Mouse (Mus musculus) neural tube, embryonic 12.5 days (tissue): ENCODE measurements around the gene Tmem231. TPM values are rescaled to one million over a fixed set of nuclear protein-coding genes. Genes with fewer than 3 reads are reported as not detected.

Experiments
- ATAC-seq: fragments of 200-750 bp; cut with Nextera tagmentation; 2 replicates; pipeline ENCODE4 v1.8.0; 2017; ENCODE audit warnings: low read depth, mild to moderate bottlenecking, moderate TSS enrichment, moderate library complexity; ENCODE audit not compliant: low FRiP score
- H3K27ac ChIP-seq: fragments of 300-500 bp; sonication (generic); 2 replicates; pipeline ENCODE4 v1.5.1; 2016
- H3K27me3 ChIP-seq: fragments of 300-500 bp; sonication (generic); replicated peaks from 2 replicates; pipeline ENCODE4 v1.6.1; 2016; ENCODE audit warnings: mild to moderate bottlenecking
- H3K36me3 ChIP-seq: fragments of 300-500 bp; sonication (generic); 2 replicates; pipeline ENCODE4 v1.6.1; 2016; ENCODE audit warnings: mild to moderate bottlenecking
- H3K4me1 ChIP-seq: fragments of 300-500 bp; sonication (generic); 2 replicates; pipeline ENCODE4 v1.6.1; 2016
- H3K4me2 ChIP-seq: fragments of 300-500 bp; sonication (generic); replicated peaks from 2 replicates; pipeline ENCODE4 v1.6.1; 2016; ENCODE audit warnings: mild to moderate bottlenecking
- H3K4me3 ChIP-seq: fragments of 300-500 bp; sonication (generic); 2 replicates; pipeline ENCODE4 v1.5.1; 2016
- H3K9ac ChIP-seq: fragments of 300-500 bp; sonication (generic); 2 replicates; pipeline ENCODE4 v1.6.1; 2016; ENCODE audit warnings: mild to moderate bottlenecking
- H3K9me3 ChIP-seq: fragments of 300-500 bp; sonication (generic); 2 replicates; pipeline ENCODE4 v1.6.1; 2016; ENCODE audit warnings: mild to moderate bottlenecking
- WGBS: fragments of 180-500 bp; shearing (Covaris S2); methylation state at CpG from one replicate; pipeline ENCODE4 v1.1.7; 2016; 5-methylcytosine and 5-hydroxymethylcytosine counted together
- polyA plus RNA-seq: library from polyadenylated mRNA; unstranded; fragments of >200 nt; fragmentation: Nextera tagmentation; extraction: Ambion mirVana; gene quantifications from 2 replicates; pipeline ENCODE4 v1.2.1, GENCODE M21; 2016

The Tmem231 gene
- 15.3 and 16.3 TPM in 2 replicates for polyA plus RNA-seq

GRCm38 (mm10) chr8:111933348-111934076, at the start of gene Tmem231:
Gene Tmem231, minus strand, starts transcription at chr8:111933881.
- WGBS = under 1% methylated on average over 53 of the region's 53 CpGs
- Histone ChIP-seq H3K27ac (peak within 1 kb of the TSS; percentile 81), H3K4me3 (peak within 1 kb of the TSS; percentile 81), H3K4me1 (peaks cover 15% of the 10 kb centered on the region), H3K9me3 (no peaks in the 10 kb centered on the region), H3K4me2 (peak within 1 kb of the TSS; percentile 93), H3K27me3 (no peaks in the 10 kb centered on the region), H3K36me3 (no peaks in the 10 kb centered on the region), H3K9ac (peak within 1 kb of the TSS; percentile 84)
- ATAC-seq = peak; percentile 100

GRCm38 (mm10) chr8:111982116-111982515, 48.4 kb upstream of the Tmem231 start:
- Histone ChIP-seq H3K36me3 (peaks cover 37% of the 10 kb centered on the region), H3K27me3 (no peaks in the 10 kb centered on the region), H3K27ac (no peak overlapping the region), H3K9ac (no peak overlapping the region), H3K4me1 (no peaks in the 10 kb centered on the region), H3K4me3 (no peak overlapping the region), H3K9me3 (no peaks in the 10 kb centered on the region), H3K4me2 (no peak overlapping the region)
- 81% methylated on average over 7 of the region's 7 CpGs for WGBS
- ATAC-seq = no peak

GRCm38 (mm10) chr8:111978147-111978546, 44.5 kb upstream of the Tmem231 start:
- Histone ChIP-seq H3K4me1 (no peaks in the 10 kb centered on the region), H3K27me3 (no peaks in the 10 kb centered on the region), H3K9me3 (no peaks in the 10 kb centered on the region), H3K27ac (no peak overlapping the region), H3K9ac (no peak overlapping the region), H3K4me3 (no peak overlapping the region), H3K36me3 (peaks cover 40% of the 10 kb centered on the region), H3K4me2 (no peak overlapping the region)
- no peak for ATAC-seq
- 78% methylated on average over 10 of the region's 10 CpGs for WGBS

GRCm38 (mm10) chr8:111976326-111976725, 42.6 kb upstream of the Tmem231 start:
- H3K9ac ChIP-seq = no peak overlapping the region
- H3K27ac ChIP-seq = no peak overlapping the region
- H3K36me3 ChIP-seq = peaks cover 38% of the 10 kb centered on the region
- no peaks in the 10 kb centered on the region for H3K9me3 ChIP-seq
- 91% methylated on average over 2 of the region's 2 CpGs for WGBS
- H3K4me2 ChIP-seq = no peak overlapping the region
- no peaks in the 10 kb centered on the region for H3K27me3 ChIP-seq
- no peaks in the 10 kb centered on the region for H3K4me1 ChIP-seq
- H3K4me3 ChIP-seq = no peak overlapping the region
- no peak for ATAC-seq

GRCm38 (mm10) chr8:111975706-111976105, 42.0 kb upstream of the Tmem231 start:
- peaks cover 42% of the 10 kb centered on the region for H3K36me3 ChIP-seq
- no peak overlapping the region for H3K9ac ChIP-seq
- H3K9me3 ChIP-seq = no peaks in the 10 kb centered on the region
- no peaks in the 10 kb centered on the region for H3K27me3 ChIP-seq
- no peak overlapping the region for H3K4me2 ChIP-seq
- WGBS = 94% methylated on average over 2 of the region's 2 CpGs
- no peaks in the 10 kb centered on the region for H3K4me1 ChIP-seq
- no peak overlapping the region for H3K4me3 ChIP-seq
- no peak overlapping the region for H3K27ac ChIP-seq
- no peak for ATAC-seq

GRCm38 (mm10) chr8:111974138-111974537, 40.5 kb upstream of the Tmem231 start:
- H3K9ac ChIP-seq = no peak overlapping the region
- no peak overlapping the region for H3K27ac ChIP-seq
- H3K9me3 ChIP-seq = no peaks in the 10 kb centered on the region
- ATAC-seq = no peak
- H3K36me3 ChIP-seq = peaks cover 39% of the 10 kb centered on the region
- WGBS = 96% methylated on average over 12 of the region's 12 CpGs
- H3K4me3 ChIP-seq = no peak overlapping the region
- H3K27me3 ChIP-seq = no peaks in the 10 kb centered on the region
- no peaks in the 10 kb centered on the region for H3K4me1 ChIP-seq
- H3K4me2 ChIP-seq = no peak overlapping the region

- Histone ChIP-seq H3K4me2 (no peak overlapping the region), H3K27ac (no peak overlapping the region), H3K9ac (no peak overlapping the region), H3K9me3 (no peaks in the 10 kb centered on the region), H3K4me1 (no peaks in the 10 kb centered on the region), H3K27me3 (no peaks in the 10 kb centered on the region), H3K4me3 (no peak overlapping the region), H3K36me3 (peaks cover 29% of the 10 kb centered on the region)
- no peak for ATAC-seq
- WGBS = 32% methylated on average over 5 of the region's 5 CpGs
Observed at GRCm38 (mm10) chr8:111968991-111969390, 35.3 kb upstream of the Tmem231 start.

GRCm38 (mm10) chr8:111968541-111968940, 34.9 kb upstream of the Tmem231 start:
- ATAC-seq = no peak
- H3K27me3 ChIP-seq = no peaks in the 10 kb centered on the region
- H3K4me2 ChIP-seq = no peak overlapping the region
- no peak overlapping the region for H3K4me3 ChIP-seq
- no peaks in the 10 kb centered on the region for H3K9me3 ChIP-seq
- no peak overlapping the region for H3K27ac ChIP-seq
- peaks cover 24% of the 10 kb centered on the region for H3K36me3 ChIP-seq
- H3K4me1 ChIP-seq = no peaks in the 10 kb centered on the region
- no peak overlapping the region for H3K9ac ChIP-seq
- WGBS = 88% methylated on average over 10 of the region's 10 CpGs

GRCm38 (mm10) chr8:111967246-111967870, 33.7 kb upstream of the Tmem231 start:
- no peaks in the 10 kb centered on the region for H3K9me3 ChIP-seq
- H3K36me3 ChIP-seq = peaks cover 17% of the 10 kb centered on the region
- no peak overlapping the region for H3K4me3 ChIP-seq
- no peak overlapping the region for H3K9ac ChIP-seq
- no peak for ATAC-seq
- H3K4me2 ChIP-seq = no peak overlapping the region
- H3K4me1 ChIP-seq = no peaks in the 10 kb centered on the region
- H3K27me3 ChIP-seq = no peaks in the 10 kb centered on the region
- H3K27ac ChIP-seq = no peak overlapping the region
- WGBS = 89% methylated on average over 5 of the region's 5 CpGs

- Histone ChIP-seq H3K36me3 (peaks cover 11% of the 10 kb centered on the region; the same call in 1 of the 2 replicates), H3K9ac (no peak overlapping the region), H3K27me3 (no peaks in the 10 kb centered on the region), H3K9me3 (no peaks in the 10 kb centered on the region), H3K4me1 (no peaks in the 10 kb centered on the region), H3K4me2 (no peak overlapping the region), H3K27ac (no peak overlapping the region), H3K4me3 (no peak overlapping the region)
- 76% methylated on average over 7 of the region's 7 CpGs for WGBS
- ATAC-seq = no peak
Observed at GRCm38 (mm10) chr8:111964849-111965561, 31.3 kb upstream of the Tmem231 start.

GRCm38 (mm10) chr8:111964351-111964750, 30.7 kb upstream of the Tmem231 start:
- no peaks in the 10 kb centered on the region for H3K9me3 ChIP-seq
- H3K9ac ChIP-seq = no peak overlapping the region
- H3K4me1 ChIP-seq = no peaks in the 10 kb centered on the region
- no peak overlapping the region for H3K4me3 ChIP-seq
- no peak overlapping the region for H3K4me2 ChIP-seq
- peaks cover 11% of the 10 kb centered on the region; the same call in 1 of the 2 replicates for H3K36me3 ChIP-seq
- no peak for ATAC-seq
- 61% methylated on average over 5 of the region's 5 CpGs for WGBS
- H3K27ac ChIP-seq = no peak overlapping the region
- H3K27me3 ChIP-seq = no peaks in the 10 kb centered on the region

- WGBS = 81% methylated on average over 4 of the region's 4 CpGs
- H3K27ac ChIP-seq = no peak overlapping the region
- peaks cover 11% of the 10 kb centered on the region; the same call in 1 of the 2 replicates for H3K36me3 ChIP-seq
- H3K4me1 ChIP-seq = no peaks in the 10 kb centered on the region
- H3K4me2 ChIP-seq = no peak overlapping the region
- no peaks in the 10 kb centered on the region for H3K27me3 ChIP-seq
- no peaks in the 10 kb centered on the region for H3K9me3 ChIP-seq
- H3K4me3 ChIP-seq = no peak overlapping the region
- no peak overlapping the region for H3K9ac ChIP-seq
- ATAC-seq = no peak
Observed at GRCm38 (mm10) chr8:111963546-111963945, 29.9 kb upstream of the Tmem231 start.
